Mouse (Mus musculus) CH12F3 (cell line): ENCODE data around the gene Tmbim4.

Experiments
- in situ Hi-C: fragments of 300-500 bp; cut with MboI; formaldehyde crosslinking; loops from 2 replicates; pipeline ENCODE4 v1.14.3; 2020; ENCODE audit warnings: low sequenced_read_pairs

Tmbim4 gene

DNA sequence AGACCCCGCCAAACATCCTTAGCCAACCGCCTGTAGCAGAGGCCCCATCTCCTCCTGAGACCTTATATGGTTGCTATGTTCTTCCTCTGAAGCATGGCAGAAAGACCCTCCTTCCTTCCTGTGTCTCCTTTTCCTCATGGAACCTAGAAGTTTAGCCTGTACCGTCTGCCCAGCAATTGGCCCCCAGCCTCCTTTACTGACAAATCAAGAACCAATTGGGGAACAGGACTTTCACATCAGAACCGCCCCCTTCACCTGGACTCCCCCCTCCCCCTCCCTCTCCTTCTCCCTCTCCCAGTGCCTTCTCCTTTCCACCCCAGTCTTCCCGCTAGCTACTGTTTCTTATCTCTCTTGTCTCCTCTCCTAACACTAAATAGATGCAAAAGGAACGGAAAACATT, 38.1 kb downstream of the Tmbim4 start:
- in situ Hi-C loops, result loop anchor here (25.0 kb wide), 2 partner anchors 623 to 1023 kb away; no protein-coding TSS in a partner anchor

- in situ Hi-C loops, result loop anchor here (25.0 kb wide), 2 partner anchors 620 to 1020 kb away; no protein-coding TSS in a partner anchor
These were observed 41.0 kb downstream of the Tmbim4 start for GRCm38 (mm10) chr10:120242421-120242820.

GRCm38 (mm10) chr10:120245681-120246080, 44.3 kb downstream of the Tmbim4 start:
- in situ Hi-C loops, result loop anchor here (25.0 kb wide), 2 partner anchors 617 to 1017 kb away; no protein-coding TSS in a partner anchor

GRCm38 (mm10) chr10:120246994-120247750, 45.8 kb downstream of the Tmbim4 start:
- in situ Hi-C loops, result loop anchor here (25.0 kb wide), 2 partner anchors 615 to 1015 kb away; no protein-coding TSS in a partner anchor

- in situ Hi-C loops, result no loop called here
These were observed 49.7 kb downstream of the Tmbim4 start for GRCm38 (mm10) chr10:120250911-120251683.

- in situ Hi-C loops, result no loop called here
These were observed 50.4 kb downstream of the Tmbim4 start for GRCm38 (mm10) chr10:120251791-120252190.

GRCm38 (mm10) chr10:120252800-120253199, 51.4 kb downstream of the Tmbim4 start:
- in situ Hi-C loops, result no loop called here

DNA sequence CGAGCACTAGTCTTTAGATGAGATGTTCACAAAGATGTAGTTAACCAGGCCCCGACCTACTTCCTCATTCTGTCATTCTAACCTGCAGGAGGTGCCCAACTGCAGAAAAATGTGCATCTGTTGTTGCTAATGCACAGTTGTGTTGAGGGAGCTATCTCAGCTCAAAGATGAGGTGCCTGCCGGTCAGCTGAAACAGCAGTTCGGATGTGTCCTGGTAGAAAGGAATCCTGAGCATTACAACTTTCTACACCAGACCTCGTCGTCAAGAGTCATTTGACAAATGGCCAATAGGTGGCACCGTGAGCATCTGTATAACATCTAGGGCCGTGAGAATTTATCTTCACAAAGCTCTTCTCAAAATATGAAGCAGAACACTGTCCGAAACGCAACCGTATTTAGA, 55.8 kb downstream of the Tmbim4 start:
- in situ Hi-C loops, result no loop called here

DNA sequence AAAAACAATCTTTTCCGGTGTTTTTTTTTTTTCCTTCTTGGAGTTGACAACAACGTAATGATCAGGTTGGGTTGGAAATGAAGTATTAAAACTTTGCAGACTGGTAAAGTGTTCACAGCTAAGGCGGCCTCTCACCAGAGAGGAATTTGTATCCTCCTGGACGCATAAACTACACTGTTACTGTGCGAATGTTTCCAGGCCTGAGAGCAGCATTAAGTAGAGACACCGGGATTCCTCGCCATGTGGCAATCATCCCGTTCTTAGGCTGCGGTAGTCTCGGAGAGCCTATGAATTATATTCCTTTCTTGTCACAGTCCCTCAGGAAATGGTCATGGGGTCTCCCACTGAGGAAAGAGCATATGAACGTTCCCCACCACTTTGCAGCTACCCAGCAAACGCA, 66.4 kb downstream of the Tmbim4 start:
- in situ Hi-C loops, result no loop called here

GRCm38 (mm10) chr10:120269946-120270345, 68.6 kb downstream of the Tmbim4 start:
- in situ Hi-C loops, result no loop called here

- in situ Hi-C loops, result no loop called here
These were observed 69.4 kb downstream of the Tmbim4 start for GRCm38 (mm10) chr10:120270777-120271176.

DNA sequence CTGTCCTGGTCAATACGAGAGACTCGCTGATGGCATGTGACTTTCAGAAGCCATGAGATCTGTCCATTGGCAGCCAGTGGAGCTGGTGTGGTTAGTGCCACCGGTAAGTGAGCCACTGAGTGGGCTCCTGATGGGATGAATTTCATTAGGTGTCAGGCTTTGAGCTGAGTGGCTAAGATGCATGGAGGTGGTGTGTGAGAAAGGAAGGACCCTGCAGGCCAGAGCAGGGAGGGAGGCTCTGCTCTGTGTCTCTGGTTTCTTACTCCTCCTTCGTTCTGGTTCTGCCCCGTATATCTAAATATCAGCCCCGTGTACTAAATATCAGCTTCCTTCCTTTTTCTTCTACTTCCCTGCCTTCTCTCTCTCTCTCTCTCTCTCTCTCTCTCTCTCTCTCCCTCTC, 69.9 kb downstream of the Tmbim4 start:
- in situ Hi-C loops, result no loop called here

- in situ Hi-C loops, result no loop called here
These were observed 70.5 kb downstream of the Tmbim4 start for GRCm38 (mm10) chr10:120271879-120272269.

GRCm38 (mm10) chr10:120272270-120272883, 71.0 kb downstream of the Tmbim4 start:
- in situ Hi-C loops, result no loop called here

DNA sequence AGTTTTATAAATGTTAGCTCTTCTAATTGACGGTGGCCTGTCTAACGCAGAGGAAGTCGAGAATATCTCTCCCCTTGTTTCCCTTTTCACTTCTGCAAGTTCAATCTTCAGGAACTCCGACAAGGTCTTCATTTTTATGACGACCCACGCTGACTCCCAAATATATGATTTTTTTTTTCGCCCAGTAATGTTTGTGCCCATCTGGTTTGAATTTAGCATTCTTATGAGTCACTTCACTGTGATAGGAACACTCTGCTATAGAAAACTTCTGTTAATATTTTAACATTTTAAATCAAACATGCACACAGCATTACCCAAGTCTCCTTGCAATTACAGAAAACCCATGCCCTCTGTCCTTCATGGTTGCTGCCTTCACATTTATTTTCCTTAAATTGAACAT, 71.9 kb downstream of the Tmbim4 start:
- in situ Hi-C loops, result no loop called here
